Mouse (Mus musculus) cerebellum, adult 11-12 months (tissue): ENCODE data around the gene Galnt18.
A peak's percentile ranks its signal among the peaks of the same experiment; 100 is the strongest.

ENCODE experiments used
- DNase-seq: peaks from one replicate; pipeline ENCODE4 v3.0.0; 2022

The Galnt18 gene

DNA sequence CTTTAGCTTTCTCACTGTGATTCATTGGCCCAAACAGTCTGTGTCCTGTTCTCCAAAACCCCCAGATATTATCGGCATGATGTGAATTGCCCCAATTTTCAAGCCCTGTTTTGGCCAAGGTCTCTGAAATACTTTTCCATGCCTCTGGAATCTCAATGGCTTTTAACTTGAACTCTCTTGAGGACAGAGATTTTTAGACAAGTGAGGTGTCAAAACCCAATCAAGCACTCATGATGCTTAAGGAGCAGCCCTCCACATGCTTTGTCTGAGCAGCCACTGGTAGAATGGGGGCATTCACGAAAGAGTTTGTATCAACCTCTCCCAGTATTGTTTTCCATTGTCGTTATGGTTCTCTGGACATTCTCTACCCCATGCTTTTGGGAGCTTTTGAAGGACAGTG, 9.2 kb downstream of the Galnt18 start:
- no peak for DNase-seq

DNA sequence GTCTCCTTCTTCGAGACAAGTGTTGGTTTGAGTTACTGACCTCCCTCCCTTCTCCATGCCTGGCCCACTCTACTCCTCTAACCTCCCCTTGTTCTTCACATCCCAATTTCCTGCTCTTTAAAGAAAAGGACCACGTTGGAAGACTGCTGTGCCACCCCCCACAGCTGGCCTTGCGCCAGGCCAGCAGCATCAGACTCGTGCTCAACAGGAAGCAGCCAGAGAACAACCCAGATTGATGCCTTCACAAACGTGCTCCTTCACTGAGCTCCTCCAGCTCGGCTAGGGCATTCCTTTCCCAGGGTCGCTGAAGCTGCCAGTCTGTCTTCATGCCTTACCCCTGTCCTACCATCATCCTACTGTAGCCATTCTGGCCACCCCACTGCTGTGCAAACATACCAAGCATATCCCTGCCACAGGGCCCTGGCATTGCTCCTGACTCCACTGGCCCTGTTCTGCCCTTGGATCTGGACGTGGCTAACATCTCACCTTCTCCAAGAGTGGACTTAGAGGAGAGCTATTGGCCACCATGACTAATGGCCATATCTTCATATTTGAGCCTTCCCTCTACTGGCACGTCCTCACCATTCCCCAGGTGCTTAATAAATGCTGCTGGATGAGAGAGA, 13.5 kb downstream of the Galnt18 start:
- DNase-seq, result no peak

DNA sequence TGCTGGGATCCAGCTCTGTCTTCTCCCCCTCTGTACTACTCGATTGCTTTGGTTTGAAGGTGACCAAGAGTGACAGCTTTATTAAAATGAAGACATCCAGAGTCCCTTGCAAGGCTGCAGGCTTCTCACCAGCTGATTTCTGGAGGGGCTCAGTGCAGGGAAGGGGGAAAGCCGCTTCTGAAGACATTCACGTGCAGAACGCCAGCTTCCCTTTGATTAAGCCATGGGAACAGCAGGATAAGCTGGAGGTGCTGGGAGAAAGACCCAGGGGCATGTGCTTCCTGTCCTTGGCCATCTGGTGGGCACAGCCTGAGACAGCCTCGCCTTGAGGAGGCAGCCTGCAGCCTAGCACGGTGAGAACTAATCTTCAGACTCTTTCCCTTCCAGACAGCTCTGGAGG, 17.0 kb downstream of the Galnt18 start:
- no peak for DNase-seq

DNA sequence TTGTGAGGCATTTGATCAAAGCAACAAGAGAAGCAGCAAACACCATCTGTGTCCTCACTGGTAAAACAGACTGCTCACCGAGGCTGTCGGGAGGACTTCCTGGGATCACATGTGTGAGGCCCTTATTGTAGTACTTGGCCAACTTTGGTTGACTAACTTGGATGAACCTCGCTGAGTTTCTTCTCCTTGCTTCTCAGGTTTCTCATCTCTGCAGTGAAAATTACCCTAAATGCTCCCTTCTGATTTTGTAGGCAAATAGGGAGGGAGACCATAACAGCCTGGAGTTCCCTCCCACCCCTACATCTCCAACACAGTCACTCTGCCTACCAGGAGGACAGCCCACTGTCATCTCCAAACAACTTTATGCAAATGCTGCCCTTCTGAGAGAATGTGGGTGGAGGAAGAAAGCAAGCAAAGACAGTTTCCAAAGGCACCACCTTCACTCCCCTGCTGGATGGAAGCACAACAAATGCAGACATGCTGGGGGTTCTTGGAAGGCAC, 31.2 kb downstream of the Galnt18 start:
- DNase-seq, result no peak

DNA sequence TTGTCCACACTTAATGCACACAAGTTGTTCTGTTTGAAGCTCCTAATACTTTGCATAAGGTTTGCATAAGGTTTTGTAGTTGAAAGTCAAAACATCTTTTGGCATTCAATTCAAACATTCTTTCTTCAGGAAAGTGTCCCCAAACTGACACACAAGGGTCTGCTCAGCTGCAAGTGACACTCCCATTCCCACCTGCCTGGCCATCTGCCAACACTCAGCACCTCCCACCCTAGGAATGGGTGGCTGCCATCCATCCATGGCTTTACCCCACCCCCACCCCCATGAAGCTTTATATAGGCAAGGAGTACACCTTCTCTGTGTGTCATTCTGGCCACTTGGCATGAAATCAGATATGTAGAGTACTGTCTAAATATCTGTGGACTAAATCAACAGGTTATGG, 35.0 kb downstream of the Galnt18 start:
- DNase-seq, result no peak

DNA sequence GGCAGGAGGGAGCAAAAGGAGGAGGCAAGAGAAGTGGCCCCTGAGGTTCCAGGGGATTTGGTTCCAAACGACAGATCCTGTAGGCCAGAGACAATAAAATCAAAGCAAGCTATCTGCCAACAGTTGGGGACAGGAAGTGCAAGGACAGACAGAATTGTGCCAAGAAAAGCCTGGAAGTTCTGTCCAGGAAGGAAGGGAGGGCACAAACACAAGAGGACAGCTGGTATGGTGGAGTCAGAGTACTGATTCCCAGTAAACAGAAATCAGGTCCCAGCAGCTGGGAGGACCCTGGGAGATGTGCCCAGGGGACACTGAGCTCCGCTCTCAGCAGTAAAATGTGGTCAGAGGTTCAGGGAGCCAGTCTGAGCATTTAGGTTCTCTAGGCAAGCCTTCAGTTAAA, 38.2 kb downstream of the Galnt18 start:
- DNase-seq, result peak; percentile 34

DNA sequence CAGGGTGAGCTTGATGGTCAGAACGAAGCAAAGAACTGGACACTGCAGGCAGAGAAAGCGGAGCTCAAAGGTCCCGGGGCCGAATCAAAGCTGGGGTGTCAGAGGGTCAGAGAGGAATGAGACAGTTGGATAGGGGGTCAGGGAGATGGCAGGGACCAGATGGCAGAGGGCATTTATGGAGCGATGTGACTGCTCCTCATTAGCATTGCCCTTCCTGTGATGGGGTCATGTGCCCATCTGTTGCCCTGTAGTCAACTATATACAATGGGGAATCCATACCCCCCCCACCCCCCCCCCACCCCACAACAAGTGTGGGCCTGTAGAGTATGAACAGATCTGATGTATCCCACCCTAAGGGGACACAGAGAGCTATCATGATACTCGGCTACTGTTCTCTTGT, 39.7 kb downstream of the Galnt18 start:
- no peak for DNase-seq

DNA sequence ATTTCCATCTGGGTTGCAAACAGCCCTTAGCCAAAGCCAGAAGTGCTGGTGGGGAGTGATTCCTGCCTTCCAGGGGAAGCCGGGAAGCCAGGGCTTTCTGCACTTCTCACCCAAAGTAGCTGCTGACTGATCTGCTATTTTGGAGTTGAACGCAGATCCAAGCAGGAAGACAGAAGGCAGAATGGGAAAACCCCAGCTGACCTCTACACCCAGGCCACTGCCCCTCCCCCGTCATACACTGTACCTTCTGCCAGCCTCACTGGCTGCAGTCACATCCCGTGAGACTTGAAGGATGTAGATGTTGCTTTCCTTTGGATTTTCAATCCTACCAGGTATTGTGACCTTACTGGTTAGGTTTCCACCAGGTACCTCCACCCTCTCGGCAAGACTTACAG, 40.4 kb downstream of the Galnt18 start:
- no peak for DNase-seq

DNA sequence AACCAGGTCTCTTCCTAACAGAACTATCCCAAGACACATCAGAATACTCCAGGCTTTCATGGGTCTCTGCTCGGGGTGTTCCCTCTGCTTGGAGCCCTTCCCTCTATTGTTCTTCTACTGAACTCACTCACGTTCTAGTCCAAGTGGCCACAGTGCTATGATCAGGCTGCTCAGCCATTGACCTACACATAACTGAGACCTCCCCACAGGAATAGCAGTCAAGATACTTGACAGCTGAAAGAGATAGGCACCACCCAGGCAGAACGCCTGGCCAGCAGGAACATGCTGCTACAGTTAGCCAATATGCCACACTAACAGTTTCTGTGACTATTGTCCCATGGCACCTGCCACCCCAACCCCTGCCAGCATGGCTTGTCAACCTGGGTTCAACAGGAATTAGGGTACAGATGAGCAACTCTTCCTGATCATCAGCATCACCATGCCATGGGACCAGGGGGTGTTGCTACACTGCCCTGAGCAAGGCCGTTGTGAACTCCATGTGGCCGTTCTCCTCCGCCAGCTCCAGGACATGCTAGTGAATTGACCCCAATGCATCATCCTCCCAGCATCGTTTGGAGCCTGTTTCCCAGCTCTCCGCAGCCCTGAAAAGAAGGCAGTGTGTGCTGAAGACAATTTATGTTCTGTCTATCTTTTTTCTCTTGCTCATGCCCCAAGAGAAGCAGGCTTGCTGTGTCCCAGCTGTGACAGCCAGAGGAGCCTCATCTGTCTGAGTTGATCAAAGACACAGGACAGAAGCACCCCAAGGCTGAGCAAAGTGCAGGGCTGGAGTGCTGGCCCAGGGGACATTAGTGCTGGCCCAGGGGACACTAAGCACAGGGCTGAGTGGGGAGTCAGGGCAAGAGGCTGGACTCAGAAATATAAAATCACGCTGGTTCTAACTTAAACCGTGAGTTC, 41.1 kb downstream of the Galnt18 start:
- DNase-seq, result no peak

DNA sequence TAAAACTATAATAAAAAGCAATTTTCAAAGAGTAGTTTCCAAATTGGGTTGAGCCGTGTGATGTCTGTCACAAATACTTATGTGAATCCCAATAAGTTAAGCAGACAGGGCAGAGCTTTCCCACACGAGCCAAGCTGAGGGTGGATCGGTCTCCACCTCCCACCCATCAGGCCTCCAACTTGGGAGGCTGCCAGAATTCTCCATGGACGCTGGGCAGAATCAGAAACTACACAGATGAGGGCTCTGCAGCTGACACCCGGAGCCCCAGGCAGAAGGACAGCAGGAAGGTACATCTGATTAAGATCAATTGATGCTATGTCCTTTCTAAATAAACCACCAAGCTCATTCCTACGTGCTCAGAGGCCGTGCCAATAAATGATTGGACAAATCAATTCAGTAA, 42.4 kb downstream of the Galnt18 start:
- DNase-seq, result no peak

DNA sequence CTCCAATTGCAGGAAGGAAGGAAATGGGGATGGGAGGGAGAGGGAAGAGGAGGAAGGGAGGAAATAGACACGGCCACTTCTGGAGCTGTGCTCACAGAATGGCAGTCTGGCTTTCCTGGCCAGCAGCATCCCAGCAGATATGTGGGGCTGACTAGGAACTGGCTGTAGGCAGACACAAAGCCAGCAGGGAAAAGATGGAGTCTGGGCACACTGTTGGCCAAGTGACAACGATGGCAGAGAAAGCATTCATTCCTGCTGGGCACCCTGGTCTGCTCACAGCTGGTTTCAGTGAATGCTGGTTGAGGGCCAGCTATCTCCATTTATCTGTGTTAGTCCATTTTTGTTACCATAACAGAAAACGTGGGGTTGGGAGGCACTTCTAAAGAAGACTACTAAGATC, 43.4 kb downstream of the Galnt18 start:
- DNase-seq, result peak; percentile 27

DNA sequence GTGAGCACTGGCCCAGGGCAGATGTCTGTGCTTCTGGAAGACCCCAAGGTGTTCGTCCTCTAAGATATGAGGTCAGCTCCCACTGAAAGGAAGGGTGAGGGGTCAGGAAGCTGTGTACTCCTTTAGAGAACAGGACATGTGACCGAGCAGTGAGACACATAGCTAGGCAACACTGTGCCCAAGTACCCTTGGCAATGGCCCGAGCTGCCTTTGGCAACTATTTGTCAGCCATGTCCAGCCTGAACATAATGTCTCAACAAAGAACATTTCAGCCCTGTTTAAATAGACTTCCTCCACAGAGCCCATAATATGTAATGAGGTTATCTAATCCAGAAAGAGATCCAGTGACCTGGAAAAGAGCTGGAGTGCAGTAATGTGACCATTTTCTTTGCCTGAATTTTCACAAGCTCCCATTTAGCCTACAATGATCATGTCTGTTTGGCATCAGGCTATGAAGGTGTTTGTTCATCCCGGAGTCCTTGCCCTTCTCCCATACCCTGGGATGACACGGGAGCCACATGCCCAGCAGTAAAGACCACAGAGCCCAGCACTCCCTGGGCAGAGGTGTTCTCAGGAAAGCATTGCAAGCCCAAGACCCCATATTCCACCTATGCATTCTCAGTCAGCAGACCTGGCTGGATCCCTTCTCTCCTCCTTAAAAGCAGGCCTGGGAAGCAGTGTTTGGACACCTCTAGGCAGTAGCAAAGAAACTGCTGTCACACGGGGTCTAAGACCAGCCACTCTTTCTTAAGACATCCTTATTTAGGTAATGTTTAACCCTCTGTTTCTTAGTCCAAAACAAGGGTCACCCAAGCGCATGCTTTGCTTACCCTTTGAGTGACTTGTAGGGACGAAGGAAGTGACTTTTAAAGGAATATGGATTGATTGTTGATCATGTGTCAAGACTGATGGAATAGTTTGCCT, 49.2 kb downstream of the Galnt18 start:
- no peak for DNase-seq

DNA sequence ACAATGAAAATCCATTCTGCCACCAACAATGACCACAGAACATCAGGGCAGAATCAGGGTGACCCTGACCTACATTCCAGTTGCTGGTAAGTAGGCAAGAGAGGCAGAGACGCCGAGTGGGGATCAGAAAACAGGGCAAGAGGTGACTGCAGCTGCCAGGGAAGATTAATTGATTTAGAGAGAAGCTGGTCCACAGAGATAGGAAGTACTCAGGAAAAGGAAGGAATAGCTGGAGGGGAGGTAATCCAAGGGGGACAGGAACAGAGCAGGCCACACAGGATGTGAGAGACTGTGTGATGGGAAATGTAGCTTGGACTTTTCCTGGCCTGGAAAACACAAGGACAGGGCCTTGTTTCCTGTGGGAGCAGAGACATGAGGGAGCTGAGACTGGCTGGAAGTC, 52.8 kb downstream of the Galnt18 start:
- DNase-seq, result no peak

DNA sequence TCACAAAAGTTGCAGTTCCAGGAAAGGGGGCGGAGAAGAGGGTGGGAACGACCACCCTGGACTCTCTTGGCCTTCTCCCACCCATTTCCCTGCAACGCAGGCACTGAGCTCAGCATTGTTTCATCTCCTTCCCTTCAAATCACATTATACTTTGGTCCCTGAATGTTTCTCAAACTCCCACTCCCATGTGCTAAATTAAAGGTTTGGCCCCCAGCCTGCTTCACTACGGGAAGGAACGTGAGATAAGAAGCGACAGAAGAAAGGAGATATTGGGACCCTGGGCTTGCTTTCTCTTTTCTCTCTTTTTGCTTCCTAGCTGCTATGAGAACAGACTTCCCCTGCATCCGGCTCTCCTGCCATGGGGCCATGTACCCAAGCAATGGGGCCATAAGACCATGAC, 55.0 kb downstream of the Galnt18 start:
- no peak for DNase-seq

DNA sequence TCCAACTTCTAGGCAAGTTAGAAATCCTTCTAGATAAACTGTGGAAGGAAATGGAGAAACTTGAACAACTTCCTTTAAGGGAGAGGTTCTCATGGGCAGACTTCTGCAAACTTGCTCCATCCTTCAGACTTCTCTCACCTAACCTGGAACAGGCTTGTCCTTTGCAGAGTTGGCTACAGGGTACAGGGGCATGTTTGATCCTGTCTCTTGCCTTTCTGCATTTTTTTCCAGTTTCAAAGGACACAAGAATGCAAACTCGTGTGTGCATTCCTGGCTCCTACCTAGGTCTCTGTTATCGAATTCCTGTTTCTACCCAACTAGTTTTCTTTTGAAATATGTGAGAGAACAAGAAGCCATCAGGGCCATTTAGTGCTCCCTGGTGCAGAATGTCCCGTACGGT, 55.8 kb downstream of the Galnt18 start:
- no peak for DNase-seq

DNA sequence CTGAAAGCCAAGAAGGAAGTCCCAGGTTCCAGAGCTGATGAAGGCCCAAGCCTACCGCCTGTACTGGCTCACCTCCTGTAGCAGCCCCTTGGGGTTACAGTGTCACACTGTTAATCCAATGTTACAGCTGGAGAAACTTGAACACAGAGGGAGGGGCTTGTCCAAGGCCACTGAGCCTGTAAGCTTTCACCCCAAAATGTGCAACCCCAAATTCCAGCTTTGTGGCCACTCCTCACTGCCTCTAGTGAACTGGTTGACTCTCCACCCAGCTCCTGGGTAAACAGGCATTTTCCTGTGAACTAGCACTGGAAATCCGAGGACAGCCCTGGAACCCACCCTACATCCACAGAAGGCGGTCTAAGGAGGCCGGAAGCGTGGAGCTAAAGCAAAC, 58.5 kb downstream of the Galnt18 start:
- DNase-seq, result no peak

DNA sequence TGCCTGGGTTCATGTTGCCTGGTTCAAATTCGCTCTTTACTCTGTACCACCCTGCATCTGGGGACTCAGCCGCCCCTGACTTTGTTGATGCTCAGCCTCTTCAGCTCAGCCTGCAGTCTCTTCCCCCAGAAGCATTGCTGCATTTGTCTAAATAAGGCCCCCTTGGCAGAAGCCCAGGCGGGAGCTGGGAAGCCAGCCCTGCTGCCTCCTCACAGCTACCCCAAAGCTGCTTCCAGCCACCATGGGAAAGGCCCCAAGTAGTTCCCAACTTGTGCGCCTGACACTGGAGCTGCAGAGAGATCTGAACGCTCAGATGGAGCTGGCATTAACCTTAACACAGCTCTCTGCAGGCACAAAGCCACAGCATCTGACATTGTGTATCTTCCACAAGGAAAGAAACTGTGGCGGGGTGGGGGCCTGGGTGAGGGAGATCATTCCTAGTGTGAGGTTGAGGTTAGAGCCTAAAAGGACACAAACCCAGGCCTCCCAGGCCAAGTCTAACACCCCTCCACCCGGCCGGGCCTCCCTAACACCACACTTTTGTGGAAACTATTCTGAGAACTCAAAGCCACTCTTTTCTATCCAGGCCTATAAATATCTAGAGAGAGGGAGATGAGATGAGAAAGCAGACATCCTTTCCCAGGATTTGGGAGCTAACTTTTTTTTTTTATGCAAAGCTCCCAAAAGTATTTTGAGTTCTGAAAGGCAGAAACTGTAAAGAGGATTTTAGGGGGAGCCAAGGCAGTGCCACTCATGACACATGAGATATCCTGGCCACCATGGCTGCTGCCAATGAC, 59.1 kb downstream of the Galnt18 start:
- DNase-seq, result no peak

DNA sequence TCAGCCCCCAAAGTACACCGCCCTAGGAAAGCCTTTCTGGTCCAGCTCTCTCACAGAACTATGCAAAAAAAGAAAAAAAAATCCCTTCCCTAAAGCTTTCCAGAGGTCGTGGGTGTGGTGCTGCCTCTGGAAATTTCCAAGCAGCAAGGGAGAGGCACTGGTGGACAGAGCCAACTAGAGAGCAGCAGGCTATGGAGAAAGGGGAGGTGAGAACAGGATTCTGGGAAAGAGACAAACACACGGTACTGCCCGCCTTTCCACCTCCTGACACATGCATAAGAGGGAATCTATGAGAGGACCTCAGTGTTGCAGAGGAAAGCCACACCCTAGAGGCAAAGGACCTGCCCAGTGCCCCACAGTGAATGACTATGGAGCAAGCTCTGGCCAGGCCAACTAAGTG, 60.9 kb downstream of the Galnt18 start:
- DNase-seq, result no peak

DNA sequence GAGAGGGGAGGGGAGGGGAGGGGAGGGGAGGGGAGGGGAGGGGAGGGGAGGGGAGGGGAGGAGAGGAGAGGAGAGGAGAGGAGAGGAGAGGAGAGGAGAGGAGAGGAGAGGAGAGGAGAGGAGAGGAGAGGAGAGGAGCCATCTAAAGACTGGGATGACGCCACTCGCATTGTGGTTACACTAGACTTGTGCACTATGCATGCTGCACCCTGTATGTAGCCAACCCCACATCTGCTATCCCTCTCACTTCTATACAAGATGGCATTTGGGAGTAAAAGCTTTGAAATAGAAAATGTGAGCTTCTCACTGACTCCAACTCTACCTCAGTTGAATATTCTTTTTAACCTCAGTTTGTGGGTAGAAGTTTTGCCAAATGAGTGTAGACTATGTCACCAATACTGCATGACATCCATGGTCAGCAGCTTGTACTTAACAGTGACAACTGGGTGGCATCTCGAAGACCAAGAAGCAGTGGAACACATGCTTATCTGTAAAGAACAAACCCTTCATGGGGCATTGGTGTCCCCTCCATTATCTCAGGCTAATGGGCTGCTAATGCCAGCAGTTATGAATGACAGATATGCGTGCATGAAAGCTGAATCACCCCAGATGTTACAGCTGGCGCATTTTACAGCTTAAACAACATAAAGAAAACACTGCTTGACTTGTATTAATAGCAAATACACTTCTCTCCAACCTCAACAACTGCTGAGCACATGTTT, 65.0 kb downstream of the Galnt18 start:
- no peak for DNase-seq

DNA sequence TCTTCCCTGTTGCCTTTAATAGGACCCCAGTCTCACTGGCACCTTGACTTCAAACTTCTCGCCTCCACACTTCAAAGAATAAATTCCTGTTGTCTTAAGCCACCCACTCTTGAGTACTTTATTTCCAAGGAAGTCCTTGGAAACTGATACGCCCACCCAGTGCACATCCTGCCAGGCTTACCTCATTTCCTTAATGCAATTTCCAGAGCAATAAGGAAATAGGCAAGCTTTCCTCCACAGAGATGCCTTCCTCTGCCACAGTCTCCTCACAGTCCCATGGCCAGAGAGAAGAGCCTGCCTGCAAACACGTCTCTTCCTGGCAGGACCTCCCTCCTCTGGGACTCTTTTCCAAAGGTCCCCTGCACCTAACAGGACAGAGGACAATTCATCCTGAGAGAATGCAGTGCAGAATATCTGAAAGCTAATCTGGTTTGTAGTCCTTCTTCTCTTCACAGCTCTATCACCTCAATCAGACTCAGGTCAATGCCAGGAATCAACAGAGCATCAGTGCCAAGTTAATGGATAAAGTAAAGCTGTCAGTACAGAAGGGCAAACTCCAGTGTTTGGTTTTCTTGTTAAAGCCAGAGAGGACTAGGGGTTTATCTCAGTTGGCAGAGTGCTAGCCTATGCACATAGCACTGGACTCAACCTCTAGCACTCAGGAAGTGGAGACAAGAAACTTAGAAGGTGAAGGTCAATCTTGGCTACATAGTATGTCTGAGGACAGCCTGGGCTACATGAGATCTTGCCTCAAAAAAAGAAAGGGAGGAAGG, 65.8 kb downstream of the Galnt18 start:
- no peak for DNase-seq

DNA sequence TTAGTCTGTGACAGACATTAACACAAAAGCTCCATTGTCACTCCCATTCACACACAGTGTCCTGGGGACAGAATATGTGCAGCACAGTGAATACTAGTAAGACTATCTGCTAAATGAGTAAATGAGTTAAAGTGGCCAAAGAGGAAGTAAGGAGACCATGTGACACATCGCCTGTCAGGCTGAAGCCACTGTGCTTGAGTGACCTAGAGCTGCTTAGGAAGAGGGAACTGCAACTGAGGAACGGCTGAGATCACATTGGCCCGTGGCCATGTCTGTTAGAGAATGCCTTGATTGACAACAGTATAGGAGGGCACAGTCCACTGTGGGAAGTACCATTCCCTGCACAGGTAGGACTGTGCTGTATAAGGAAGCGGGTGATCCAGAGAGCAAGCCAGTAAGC, 67.0 kb downstream of the Galnt18 start:
- no peak for DNase-seq
